Mouse (Mus musculus) liver, embryonic 16.5 days (tissue): Measurements from ENCODE around the gene Nudt4. TPM values are rescaled to one million over a fixed set of nuclear protein-coding genes. Genes with fewer than 3 reads are reported as not detected.

ENCODE experiments used
- ATAC-seq: fragments of 200-750 bp; cut with Nextera tagmentation; 2 replicates; pipeline ENCODE4 v1.8.0; 2017; ENCODE audit warnings: low read depth, mild to moderate bottlenecking, moderate number of reproducible peaks, moderate library complexity
- H3K27ac ChIP-seq: fragments of 300-500 bp; sonication (generic); 2 replicates; pipeline ENCODE4 v1.5.1; 2014; ENCODE audit warnings: mild to moderate bottlenecking, low read length
- H3K27me3 ChIP-seq: fragments of 300-500 bp; sonication (generic); 2 replicates; pipeline ENCODE4 v1.6.1; 2014; ENCODE audit warnings: low read depth, low read length, mixed read lengths; ENCODE audit not compliant: control insufficient read depth, insufficient read depth
- H3K36me3 ChIP-seq: fragments of 300-500 bp; sonication (generic); 2 replicates; pipeline ENCODE4 v1.6.1; 2014; ENCODE audit warnings: mild to moderate bottlenecking; ENCODE audit not compliant: control insufficient read depth, insufficient read depth
- H3K4me1 ChIP-seq: fragments of 300-500 bp; sonication (generic); 2 replicates; pipeline ENCODE4 v1.6.1; 2014; ENCODE audit warnings: low read depth, low read length, mixed read lengths; ENCODE audit not compliant: control insufficient read depth
- H3K4me2 ChIP-seq: fragments of 300-500 bp; sonication (generic); 2 replicates; pipeline ENCODE4 v1.6.1; 2014; ENCODE audit warnings: low read depth, low read length, mixed read lengths
- H3K4me3 ChIP-seq: fragments of 300-500 bp; sonication (generic); 2 replicates; pipeline ENCODE4 v1.5.1; 2014; ENCODE audit warnings: low read depth, mild to moderate bottlenecking, low read length
- H3K9ac ChIP-seq: fragments of 300-500 bp; sonication (generic); 2 replicates; pipeline ENCODE4 v1.6.1; 2014; ENCODE audit warnings: low read depth, low read length
- H3K9me3 ChIP-seq: fragments of 300-500 bp; sonication (generic); replicated peaks from 2 replicates; pipeline ENCODE4 v1.6.1; 2016; ENCODE audit warnings: low read length; ENCODE audit not compliant: control insufficient read depth
- WGBS: fragments of 180-500 bp; shearing (Covaris S2); extraction: QIAGEN DNeasy Blood & Tissue Kit; methylation state at CpG from one replicate; pipeline ENCODE4 v1.1.7; 2014; ENCODE audit not compliant: insufficient replicate concordance; 5-methylcytosine and 5-hydroxymethylcytosine counted together
- polyA plus RNA-seq: library from polyadenylated mRNA; unstranded; fragments of >200 nt; fragmentation: Nextera tagmentation; extraction: Ambion mirVana; gene quantifications from 2 replicates; pipeline ENCODE4 v1.2.1, GENCODE M21; 2015

Gene Nudt4
- polyA plus RNA-seq, 1 experiment from 2014 or later: 79.2 TPM

- Histone ChIP-seq H3K9ac (no peak overlapping the region), H3K36me3 (no peaks in the 10 kb centered on the region), H3K4me1 (peaks cover 13% of the 10 kb centered on the region), H3K27ac (no peak overlapping the region), H3K4me3 (no peak overlapping the region), H3K9me3 (no peaks in the 10 kb centered on the region), H3K4me2 (no peak overlapping the region), H3K27me3 (no peaks in the 10 kb centered on the region)
- 46% methylated on average over 6 of the region's 6 CpGs for whole genome bisulfite sequencing
- ATAC-seq: no peak
These were observed 27.8 kb downstream of the Nudt4 start for GRCm38 (mm10) chr10:95536222-95536541.

DNA sequence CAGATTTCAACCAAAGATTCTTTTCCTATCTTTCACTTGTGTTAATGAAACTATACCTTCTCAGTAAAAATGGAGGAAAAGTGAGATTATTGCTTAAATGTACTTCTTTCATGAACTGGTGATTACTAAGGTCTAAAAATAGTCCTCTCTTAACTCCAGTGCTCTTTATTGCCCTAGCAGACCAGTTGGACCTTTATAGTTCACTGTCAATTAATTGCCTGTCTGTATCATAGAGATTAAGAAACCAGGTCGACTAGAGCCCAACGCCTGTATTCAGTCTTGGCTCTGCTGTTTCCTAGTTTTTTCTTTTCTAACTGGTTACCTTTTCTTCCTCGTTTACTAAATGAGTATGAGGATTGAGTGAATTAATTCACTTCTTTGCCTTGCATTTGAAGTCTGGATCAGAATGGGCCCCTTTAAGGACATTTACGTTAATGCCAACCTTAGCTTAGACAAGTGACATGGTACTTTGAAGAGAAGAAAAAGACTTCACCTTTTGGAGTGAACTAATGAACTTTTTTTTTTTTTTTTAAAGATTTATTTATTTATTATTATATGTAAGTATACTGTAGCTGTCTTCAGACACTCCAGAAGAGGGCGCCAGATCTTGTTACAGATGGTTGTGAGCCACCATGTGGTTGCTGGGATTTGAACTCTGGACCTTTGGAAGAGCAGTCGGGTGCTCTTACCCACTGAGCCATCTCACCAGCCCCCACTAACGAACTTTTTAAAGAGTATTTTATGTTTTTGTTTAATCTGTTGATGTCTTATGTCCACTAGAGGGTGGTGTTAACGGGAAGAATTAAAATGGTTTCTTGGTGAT is 28.3 kb downstream of the Nudt4 start:
- ATAC-seq: no peak
- Histone ChIP-seq H3K27ac (no peak overlapping the region), H3K27me3 (no peaks in the 10 kb centered on the region), H3K9me3 (no peaks in the 10 kb centered on the region), H3K9ac (no peak overlapping the region), H3K4me1 (peaks cover 13% of the 10 kb centered on the region), H3K36me3 (no peaks in the 10 kb centered on the region), H3K4me3 (no peak overlapping the region), H3K4me2 (no peak overlapping the region)
- 63% methylated on average over 8 of the region's 8 CpGs for WGBS

DNA sequence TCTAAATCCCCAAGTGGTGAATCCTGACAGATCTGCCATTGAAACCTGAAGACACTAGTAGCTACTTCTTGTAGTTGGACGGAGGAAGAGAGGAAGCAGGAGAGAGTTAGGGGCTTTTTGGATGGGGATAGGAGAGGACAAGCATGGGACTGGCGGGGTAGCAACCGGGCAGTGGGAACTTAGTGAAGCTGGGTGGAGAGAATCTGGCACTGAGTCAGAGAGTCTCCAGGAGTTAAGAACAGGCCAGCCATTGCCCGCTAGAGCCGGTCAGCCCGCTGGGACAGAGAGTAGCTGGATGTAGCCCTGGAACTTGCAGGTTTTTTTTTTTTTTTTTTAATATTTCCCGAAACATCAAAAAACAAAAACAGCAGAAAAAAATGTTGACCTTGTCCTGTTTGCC is 30.6 kb downstream of the Nudt4 start:
- 76% methylated on average over 7 of the region's 7 CpGs for WGBS
- Histone ChIP-seq H3K9me3 (no peaks in the 10 kb centered on the region), H3K27ac (no peak overlapping the region), H3K36me3 (no peaks in the 10 kb centered on the region), H3K4me2 (no peak overlapping the region), H3K4me3 (no peak overlapping the region), H3K9ac (no peak overlapping the region), H3K27me3 (no peaks in the 10 kb centered on the region), H3K4me1 (peaks cover 22% of the 10 kb centered on the region)
- ATAC-seq: no peak

- no peak overlapping the region for H3K4me2 ChIP-seq
- H3K9me3 ChIP-seq: no peaks in the 10 kb centered on the region
- H3K4me3 ChIP-seq: no peak overlapping the region
- ATAC-seq: no peak
- no peak overlapping the region for H3K9ac ChIP-seq
- H3K36me3 ChIP-seq: no peaks in the 10 kb centered on the region
- H3K27ac ChIP-seq: no peak overlapping the region
- 60% methylated on average over 5 of the region's 5 CpGs for WGBS
- H3K4me1 ChIP-seq: peaks cover 21% of the 10 kb centered on the region
- no peaks in the 10 kb centered on the region for H3K27me3 ChIP-seq
These were observed 31.0 kb downstream of the Nudt4 start for GRCm38 (mm10) chr10:95532916-95533315.

DNA sequence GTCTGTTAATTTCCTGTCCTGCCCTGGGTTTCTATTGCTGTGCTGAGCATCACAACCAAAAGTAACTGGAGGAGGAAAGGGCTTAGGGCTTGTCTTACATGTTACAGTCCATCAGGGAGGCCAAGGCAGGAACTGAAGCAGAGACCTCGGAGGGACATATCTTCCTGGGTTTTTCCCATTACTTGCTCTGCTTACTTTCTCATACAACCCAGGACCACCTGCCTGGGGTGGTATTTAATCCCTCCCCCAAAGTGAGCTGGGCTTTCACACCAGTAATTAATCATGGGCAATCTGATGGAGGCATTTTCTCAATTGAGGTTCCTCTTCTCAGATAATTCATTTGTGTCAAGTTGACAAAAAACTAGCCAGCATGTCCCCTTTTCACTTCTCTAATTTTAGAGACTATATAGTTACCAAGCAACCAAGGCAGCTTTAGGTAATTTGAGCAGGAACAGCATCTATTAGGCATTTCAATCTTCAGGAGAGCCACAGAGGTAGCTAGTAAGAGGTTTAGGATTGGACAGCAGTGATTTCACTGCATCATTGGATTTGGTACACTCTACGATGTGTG is 33.3 kb downstream of the Nudt4 start:
- Histone ChIP-seq H3K9ac (no peak overlapping the region), H3K36me3 (no peaks in the 10 kb centered on the region), H3K4me2 (no peak overlapping the region), H3K9me3 (no peaks in the 10 kb centered on the region), H3K4me3 (no peak overlapping the region), H3K27ac (no peak overlapping the region), H3K27me3 (no peaks in the 10 kb centered on the region), H3K4me1 (peaks cover 20% of the 10 kb centered on the region)
- WGBS: 78% methylated on average over 2 of the region's 2 CpGs
- ATAC-seq: no peak

DNA sequence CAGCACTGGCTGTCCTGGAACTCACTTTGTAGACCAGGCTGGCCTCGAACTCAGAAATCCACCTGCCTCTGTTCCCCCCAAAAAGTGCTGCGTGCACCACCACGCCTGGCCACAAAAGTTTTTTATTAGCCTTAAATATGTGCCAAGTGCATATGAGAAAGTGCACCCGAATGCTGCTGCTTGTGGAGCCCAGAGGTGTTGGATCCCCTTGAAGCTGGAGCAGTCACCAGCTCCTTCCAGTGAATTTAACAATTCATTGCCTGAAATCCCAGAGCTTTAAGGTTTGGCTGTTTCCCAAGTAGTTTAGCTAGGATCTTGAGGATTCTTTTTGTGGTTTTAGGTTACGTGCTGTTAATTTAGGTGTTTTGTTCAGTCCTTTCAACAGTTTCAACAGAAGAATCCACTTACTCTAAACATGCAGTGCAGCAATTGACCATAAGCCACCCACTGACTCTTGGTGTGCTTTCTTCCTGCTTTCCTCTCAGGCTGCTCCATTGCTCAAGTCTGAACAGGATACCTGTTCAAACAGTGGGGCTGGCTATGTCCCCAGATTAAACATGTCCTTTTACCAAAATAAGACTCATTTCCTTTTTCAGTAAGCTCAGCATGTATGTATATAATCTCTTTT is 37.3 kb downstream of the Nudt4 start:
- Histone ChIP-seq H3K4me2 (no peak overlapping the region), H3K27me3 (no peaks in the 10 kb centered on the region), H3K4me3 (no peak overlapping the region), H3K36me3 (no peaks in the 10 kb centered on the region), H3K9ac (no peak overlapping the region), H3K9me3 (no peaks in the 10 kb centered on the region), H3K4me1 (peaks cover 12% of the 10 kb centered on the region), H3K27ac (no peak overlapping the region)
- ATAC-seq: no peak
- 73% methylated on average over 5 of the region's 5 CpGs for whole genome bisulfite sequencing

- Histone ChIP-seq H3K27ac (no peak overlapping the region), H3K36me3 (no peaks in the 10 kb centered on the region), H3K9me3 (no peaks in the 10 kb centered on the region), H3K4me3 (no peak overlapping the region), H3K4me2 (no peak overlapping the region), H3K27me3 (no peaks in the 10 kb centered on the region), H3K9ac (no peak overlapping the region), H3K4me1 (peaks cover 12% of the 10 kb centered on the region)
- 75% methylated on average over 5 of the region's 5 CpGs for WGBS
- no peak for ATAC-seq
These were observed 38.1 kb downstream of the Nudt4 start for GRCm38 (mm10) chr10:95525871-95526270.

DNA sequence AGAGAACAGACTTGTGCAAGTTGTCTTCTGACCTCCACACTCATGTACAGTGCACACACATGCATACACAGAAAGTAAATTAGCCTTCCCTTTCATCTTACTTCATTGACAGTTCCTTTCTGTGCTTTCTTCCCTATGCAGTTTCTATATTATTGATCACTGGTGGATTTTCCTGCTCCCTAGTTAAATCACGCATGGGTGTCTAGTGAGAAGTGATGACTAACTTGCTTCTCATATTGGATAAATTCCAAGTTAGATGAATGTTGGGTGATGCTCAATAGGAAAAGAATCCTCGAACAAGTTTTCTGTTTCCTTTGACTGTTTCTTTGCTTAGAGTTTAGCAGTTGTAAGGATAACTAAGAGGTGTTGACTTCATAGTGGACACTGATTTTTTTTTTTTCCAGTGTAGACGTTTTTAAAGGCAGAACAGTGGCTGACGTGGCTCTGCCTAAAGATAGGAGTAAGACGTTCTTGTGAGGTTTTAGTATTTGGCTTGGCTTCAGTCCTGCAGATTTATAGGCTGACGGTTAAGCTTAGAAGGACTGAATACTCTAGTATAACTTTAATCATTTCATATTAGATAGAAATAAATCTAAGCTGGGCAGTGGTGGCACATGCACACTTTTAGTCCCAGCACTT is 38.8 kb downstream of the Nudt4 start:
- Histone ChIP-seq H3K9ac (no peak overlapping the region), H3K4me1 (peaks cover 12% of the 10 kb centered on the region), H3K4me2 (no peak overlapping the region), H3K36me3 (no peaks in the 10 kb centered on the region), H3K4me3 (no peak overlapping the region), H3K9me3 (no peaks in the 10 kb centered on the region), H3K27ac (no peak overlapping the region), H3K27me3 (no peaks in the 10 kb centered on the region)
- 62% methylated on average over 6 of the region's 6 CpGs for WGBS
- ATAC-seq: no peak

- H3K27ac ChIP-seq: no peak overlapping the region
- H3K4me1 ChIP-seq: peaks cover 17% of the 10 kb centered on the region
- no peak overlapping the region for H3K4me2 ChIP-seq
- H3K4me3 ChIP-seq: no peak overlapping the region
- H3K9ac ChIP-seq: 0 out of 2 replicates have a peak overlapping the region, but pooled peaks have one; percentile 18
- no peaks in the 10 kb centered on the region for H3K9me3 ChIP-seq
- no peaks in the 10 kb centered on the region for H3K36me3 ChIP-seq
- WGBS: 82% methylated on average over 6 of the region's 6 CpGs
- H3K27me3 ChIP-seq: no peaks in the 10 kb centered on the region
- no peak for ATAC-seq
These were observed 46.3 kb downstream of the Nudt4 start for GRCm38 (mm10) chr10:95517656-95518055.
